Mouse (Mus musculus) bone marrow macrophage, adult 2 months (primary cell): Measurements from ENCODE around the gene Htr5a.

Experiments
- CTCF ChIP-seq: IDR thresholded peaks from 2 replicates; pipeline ENCODE4 v1.5.1; 2012; ENCODE audit warnings: low read depth, mild to moderate bottlenecking, low read length, moderate library complexity
- POLR2A ChIP-seq: IDR thresholded peaks from 2 replicates; pipeline ENCODE4 v1.6.1; 2012; ENCODE audit warnings: mild to moderate bottlenecking, low read depth, low read length, borderline replicate concordance

- no peak for TF ChIP-seq POLR2A
- TF ChIP-seq CTCF, result no peak
Observed at GRCm38 (mm10) chr5:27874211-27874610, 32.3 kb downstream of the Htr5a start.
